Mouse (Mus musculus) gastrocnemius, postnatal 36 days (tissue): Measurements from ENCODE around the gene Efnb3. TPM values are rescaled to one million over a fixed set of nuclear protein-coding genes. Genes with fewer than 3 reads are reported as not detected.
"Not testable (repeated sequence)": the region's sequence is repeated elsewhere in the genome, so short reads cannot be mapped to it uniquely, and the experiment has no call there.

Experiments used
- DNase-seq, 2 experiments: peaks; one replicate each; pipeline ENCODE4 v3.0.0; 2022
- intact Hi-C: fragments of 180-260 bp; cut with DNase I; formaldehyde crosslinking; loops from one replicate; pipeline ENCODE4 v1.15.1; 2025
- total RNA-seq, 2 experiments: library from RNA; stranded (reverse); gene quantifications; 2 replicates each; pipeline ENCODE4 v1.2.3; 2021

The Efnb3 gene
- total RNA-seq, 2 experiments from 2014 or later, result 0.23 to 0.62 TPM

DNA sequence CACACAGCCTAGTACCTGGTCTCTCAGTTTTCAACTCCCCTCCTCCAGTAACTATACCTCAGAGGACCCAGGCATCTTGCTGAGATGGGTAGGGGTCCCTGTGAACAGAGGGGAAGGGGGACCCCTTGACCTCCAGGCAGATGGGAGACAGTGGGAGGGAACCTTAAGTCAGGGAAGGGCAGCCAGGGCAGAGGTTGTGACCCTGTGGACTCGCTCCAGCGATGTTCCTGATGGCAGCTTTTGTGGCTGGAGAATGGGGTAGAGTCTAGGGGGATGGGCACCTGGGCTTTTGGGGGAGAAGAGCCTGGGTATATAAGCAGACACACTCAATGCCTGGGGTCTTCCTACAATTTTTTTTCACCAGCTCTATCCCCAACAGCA is 6.7 kb downstream of the Efnb3 start:
- intact Hi-C loops, result no loop called here
- no peak for DNase-seq

DNA sequence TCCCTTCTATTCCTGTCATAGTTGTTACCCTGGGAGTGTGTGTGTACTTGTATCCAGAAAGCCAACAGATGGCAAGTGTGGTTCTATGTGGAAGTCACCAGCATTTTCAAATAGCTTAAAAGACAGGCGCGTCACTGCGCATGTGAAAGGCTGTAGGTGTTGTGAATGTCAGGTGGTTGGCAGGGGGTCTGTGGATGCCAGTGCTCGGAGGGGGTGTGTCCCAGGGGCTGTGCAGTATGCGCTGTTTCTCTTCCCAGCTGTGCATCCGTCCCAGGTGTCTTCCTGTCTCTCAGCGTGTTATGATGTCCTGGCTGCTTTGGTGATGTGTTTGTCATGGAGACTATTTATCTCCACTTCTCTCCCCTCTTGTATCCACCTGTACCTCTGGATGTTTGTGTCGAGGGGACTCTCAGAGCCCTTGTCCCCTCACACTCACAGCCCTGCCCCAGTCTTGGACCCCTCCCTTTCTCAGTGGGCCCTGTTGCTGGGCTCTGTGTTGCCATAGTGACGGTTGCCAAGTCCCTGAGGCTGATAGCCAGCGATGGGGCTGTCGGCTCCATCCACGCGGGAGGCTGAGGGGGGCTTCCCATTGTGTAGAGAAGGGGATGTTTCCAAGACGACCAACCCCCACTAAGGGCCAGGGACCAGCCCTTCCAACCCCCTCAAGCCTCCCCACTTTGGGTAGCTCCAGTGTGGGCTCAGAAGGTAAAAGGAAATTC is 7.2 kb downstream of the Efnb3 start:
- DNase-seq, result no peak

DNA sequence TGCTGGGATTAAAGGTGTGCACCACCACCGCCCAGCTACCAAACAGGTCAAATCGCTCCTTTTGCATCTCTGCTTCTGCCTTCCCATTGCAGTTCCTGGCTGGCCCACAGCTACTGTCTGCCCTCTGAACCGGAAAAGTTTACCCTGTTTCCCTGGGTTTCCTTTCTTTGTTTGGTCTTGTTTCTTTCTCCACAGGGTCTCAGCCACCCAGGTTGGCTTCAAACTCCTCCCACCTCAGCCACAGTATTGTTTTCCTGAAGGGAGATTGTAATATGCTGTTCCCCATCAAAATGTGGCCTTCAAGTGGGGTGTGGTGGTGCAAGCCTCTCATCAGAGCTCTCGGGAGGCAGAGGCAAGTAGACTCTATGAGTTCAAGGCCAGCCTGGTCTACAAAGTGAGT is 8.7 kb downstream of the Efnb3 start:
- intact Hi-C loops, result no loop called here
- DNase-seq, result no peak

More for the DNA sequence above, 7.2 kb downstream of the Efnb3 start:
- intact Hi-C loops, result no loop called here

DNA sequence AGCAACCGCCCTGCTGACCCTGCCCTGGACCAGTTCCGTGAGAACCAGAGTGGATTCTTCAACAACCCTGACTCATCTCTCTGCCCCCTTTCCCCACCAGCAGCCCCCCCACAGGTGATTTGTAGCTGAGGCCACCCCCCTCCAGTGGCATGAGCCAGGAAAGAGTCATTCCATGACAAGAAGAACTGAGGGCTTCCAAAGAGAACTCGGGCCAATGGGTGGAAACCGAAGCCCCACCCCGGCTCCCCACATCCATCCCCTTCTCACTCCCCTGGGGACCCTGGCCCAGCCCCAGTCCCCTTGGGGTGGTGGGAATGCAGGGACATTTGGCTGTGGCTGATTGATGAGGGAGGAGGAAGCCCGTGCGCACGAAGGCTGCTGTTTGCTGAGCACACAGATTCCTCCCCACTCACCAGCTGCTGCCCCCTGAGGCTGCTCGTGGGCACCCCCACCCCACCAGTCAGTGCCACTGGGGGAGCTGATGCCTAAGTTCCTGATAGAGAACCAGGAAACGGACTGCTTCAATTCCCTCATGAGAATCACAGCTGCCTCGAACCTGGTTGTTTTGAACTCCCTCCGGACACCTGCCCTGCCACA is 10.8 kb downstream of the Efnb3 start, which contains the start of gene Dnah2:
TSS of gene Dnah2 (minus strand) at position 51 of the 597 bp plus-strand sequence.
- no peak for DNase-seq
- intact Hi-C loops, result no loop called here

DNA sequence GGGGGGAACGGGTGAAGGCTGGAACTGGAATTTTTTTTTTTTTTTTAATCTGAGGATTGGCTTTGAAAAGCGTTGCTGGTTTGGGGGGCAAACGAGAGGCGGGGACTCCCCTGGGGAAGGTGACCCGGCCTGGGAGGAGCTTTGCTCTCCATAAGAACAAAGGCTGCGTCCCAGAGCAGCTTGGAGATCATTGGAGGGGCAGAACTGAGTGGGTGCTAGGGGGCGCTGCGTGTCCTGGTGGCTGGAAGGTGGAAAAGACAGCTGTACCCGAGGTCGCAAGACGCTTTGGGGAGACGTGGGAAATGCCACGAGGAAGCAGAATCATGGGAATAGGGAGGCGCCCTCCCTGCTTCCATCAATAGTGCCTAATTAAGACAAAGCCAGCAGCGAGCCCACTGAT is 12.9 kb downstream of the Efnb3 start:
- DNase-seq, result no peak
- intact Hi-C loops, result loop anchor here (1.0 to 2.0 kb wide), 2 partner anchors 28 to 66 kb away; no protein-coding TSS in a partner anchor

DNA sequence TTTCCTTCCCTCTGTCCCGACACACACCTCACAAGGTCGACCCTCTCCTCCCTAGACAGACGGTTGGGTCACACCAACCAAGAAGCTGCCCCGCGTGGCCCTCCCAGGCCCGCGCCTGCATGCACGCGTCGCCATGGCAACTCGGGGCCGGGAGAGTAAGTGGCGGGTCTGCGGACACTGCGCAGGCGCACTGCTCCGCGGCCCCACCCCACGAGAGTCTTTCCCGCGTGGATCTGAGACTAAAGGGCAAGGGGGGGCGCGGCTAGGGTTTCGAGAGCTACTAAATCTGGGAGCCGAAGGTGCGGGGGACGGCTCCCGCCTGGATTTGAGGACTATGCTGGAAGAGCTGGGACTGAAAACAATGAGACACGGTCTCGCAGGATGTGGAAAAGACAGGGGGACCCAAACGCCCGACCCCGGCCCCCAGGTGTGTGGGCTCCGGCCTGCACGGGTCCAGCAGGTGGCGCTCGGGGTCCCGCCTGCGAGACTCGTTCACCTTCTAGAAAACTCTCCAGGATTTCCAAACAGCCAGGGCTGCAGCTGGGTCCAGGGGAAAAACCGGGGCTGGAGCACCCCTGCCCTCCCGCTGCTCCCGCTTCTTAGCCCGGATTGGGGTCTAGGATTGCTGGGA is 13.5 kb downstream of the Efnb3 start:
- intact Hi-C loops, result loop anchor here (1.0 to 2.0 kb wide), 2 partner anchors 29 to 66 kb away; no protein-coding TSS in a partner anchor
- DNase-seq, result peak; percentile 53 to 59

DNA sequence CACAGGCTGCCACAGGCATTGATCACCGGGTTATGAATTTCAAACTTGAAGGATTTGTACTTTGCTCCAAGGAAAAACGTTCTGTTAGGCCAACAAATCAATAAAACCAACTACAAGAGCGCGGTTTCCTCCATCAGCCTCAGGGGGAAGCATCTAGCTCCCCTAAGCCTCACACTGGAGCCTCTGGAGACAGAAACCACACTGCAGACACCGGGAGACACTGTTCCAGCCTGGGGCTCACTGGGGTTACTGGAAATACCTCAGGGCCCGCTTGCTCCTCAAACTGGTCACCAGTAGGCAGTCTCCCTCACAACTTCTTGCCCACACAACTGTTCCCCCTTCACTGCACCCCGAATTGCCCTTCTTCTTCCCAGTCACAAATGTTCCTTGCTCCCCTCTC is 14.0 kb downstream of the Efnb3 start:
- DNase-seq, result no peak
- intact Hi-C loops, result loop anchor here (2.0 kb wide), 1 partner anchor 67 kb away; no protein-coding TSS in a partner anchor

DNA sequence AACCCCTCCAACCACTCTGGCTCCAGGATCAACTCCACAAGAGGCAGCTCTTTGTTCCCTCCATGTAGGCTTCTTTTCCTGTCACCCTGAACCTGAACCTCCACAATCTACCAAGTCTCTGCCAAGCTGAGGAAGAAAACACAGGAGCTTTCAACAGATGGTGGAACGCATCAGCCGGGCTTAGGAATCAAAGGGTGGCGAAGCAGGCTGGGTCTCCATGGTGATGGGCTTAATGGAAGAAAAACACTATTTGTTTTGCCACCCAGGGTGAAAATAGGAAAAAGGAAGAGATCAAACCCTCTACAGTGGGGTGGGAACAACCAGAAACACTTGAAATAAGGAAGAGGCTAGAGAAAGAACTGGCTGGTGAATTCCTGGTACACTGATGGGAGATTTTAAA is 16.4 kb downstream of the Efnb3 start:
- DNase-seq, result no peak
- intact Hi-C loops, result no loop called here

DNA sequence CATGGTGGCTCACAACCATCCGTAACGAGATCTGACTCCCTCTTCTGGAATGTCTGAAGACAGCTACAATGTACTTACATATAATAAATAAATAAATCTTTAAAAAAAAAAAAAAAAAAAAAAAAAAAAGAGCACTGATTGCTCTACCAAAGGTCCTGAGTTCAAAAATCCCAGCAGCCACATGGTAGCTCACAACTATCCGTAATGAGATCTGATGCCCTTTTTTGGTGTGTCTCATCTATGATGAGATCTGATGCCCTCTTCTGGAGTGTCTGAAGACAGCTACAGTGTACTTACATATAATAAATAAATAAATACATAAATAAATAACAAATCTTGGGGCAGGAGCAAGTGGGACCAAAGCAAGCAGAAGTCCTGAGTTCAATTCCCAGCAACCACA is 18.3 kb downstream of the Efnb3 start:
- DNase-seq, intact Hi-C loops: not testable (repeated sequence)

DNA sequence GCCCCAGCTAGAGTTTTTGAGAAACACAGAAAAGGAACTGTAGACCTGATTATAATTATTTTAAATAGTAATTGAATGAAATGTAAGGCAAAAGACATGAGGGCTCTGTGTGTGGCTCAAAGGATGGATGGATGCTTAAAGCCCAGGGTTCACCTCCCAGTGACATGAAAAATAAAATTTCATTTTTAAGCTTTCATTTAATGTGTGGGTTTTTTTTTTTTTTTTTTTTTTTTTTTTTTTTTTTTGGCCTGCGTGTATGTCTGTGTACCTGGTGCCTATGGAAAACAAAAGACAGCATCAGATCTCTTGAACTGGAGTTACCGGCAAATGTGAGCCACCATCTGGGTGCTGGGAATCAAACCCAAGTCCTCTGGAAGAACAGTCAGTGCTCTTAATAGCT is 19.3 kb downstream of the Efnb3 start:
- no peak for DNase-seq
- intact Hi-C loops, result no loop called here

DNA sequence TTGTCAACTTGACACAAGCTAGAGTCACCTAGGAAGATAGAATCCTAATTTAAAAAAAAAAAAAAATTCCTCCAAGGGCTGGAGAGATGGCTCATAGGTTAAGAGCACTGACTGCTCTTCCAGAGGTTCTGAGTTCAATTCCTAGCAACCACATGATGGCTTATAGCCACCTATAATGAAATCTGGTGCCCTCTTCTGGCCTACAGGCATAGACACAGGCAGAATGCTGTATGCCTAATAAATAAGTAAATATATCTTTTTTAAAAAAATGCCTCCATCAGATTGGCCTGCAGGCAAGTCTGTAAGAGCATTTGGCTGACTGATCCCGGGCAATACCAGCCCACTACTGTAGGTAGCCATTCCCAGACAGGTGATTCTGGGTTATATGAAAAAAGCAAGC is 25.0 kb downstream of the Efnb3 start:
- intact Hi-C loops, result no loop called here
- DNase-seq, result no peak

DNA sequence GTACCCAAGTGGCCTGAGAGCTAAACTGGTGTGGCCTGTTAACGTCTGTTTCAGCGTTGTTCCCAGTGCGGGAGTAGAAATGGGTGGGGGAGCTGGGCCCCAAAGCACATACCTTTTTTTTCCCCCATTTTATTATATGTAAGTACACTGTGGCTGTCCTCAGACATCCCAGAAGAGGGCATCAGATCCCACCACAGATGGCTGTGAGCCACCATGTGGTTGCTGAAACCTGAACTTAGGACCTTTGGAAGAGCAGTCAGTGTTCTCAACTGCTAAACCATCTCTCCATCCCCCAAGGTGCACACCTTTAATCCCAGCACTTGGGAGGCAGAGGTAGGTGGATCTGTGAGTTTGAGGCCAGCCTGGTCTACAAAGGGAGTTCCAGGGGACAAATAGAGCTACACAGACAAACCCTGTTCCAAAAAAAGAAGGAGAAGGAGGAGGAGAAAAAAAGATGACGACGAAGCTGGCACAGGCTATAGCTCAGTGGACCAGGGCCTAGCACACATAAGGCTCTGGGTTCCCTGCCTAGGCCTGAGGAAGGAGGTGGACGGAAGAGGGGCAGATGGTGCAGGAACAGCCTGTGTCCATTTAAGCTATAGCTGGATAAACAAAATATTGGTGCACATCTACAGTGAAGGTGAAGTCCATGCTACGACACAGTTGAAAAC is 27.4 kb downstream of the Efnb3 start:
- no peak for DNase-seq
- intact Hi-C loops, result no loop called here

DNA sequence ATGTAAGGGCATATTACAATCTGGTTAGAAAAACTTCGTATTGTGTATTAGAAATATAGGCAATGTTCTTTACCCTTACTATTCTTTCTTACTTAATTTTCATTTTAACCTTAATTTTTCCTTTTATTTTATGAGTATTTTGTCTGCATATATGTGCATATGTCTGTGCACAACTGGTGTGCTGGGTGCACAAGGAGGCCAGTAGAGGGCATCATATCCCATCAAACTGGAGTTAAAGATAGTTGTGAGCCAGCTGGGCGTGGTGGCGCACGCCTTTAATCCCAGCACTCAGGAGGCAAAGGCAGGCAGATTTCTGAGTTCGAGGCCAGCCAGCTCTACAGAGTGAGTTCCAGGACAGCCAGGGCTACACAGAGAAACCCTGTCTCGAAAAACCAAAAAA is 29.2 kb downstream of the Efnb3 start:
- intact Hi-C loops, DNase-seq: not testable (repeated sequence)

DNA sequence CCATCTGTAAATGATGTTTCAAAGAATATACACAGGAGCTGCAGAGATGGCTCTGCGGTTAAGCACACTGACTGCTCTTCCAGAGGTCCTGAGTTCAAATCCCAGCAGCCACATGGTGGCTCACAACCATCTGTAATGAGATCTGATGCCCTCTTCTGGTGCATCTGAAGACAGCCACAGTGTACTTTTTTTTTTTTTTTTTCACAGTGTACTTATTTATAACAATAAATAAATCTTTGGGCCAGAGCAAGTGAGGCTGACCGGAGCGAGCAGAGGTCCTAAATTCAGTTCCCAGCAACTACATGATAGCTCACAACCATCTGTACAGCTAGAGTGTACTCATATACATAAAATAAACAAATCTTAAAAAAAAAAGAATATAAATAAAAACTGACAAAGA is 29.7 kb downstream of the Efnb3 start:
- intact Hi-C loops, DNase-seq: not testable (repeated sequence)

DNA sequence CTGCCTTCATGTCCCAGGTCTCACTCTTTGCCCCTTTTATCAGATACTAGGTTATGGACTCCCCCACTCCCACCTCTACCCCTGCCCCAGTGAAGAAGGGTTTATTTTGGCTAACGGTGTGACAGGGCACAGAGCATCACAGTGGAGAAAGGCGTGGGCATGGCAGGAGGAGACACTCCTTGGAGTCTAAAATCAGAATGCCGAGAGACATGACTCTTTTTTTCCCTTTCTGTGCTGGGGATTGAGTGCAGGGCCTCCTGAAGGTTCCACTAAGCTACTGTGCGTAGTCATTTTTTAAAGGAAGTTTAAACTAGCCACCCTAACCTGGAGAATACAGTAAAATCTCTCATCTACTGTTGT is 32.0 kb downstream of the Efnb3 start:
- no peak for DNase-seq
- intact Hi-C loops, result no loop called here

DNA sequence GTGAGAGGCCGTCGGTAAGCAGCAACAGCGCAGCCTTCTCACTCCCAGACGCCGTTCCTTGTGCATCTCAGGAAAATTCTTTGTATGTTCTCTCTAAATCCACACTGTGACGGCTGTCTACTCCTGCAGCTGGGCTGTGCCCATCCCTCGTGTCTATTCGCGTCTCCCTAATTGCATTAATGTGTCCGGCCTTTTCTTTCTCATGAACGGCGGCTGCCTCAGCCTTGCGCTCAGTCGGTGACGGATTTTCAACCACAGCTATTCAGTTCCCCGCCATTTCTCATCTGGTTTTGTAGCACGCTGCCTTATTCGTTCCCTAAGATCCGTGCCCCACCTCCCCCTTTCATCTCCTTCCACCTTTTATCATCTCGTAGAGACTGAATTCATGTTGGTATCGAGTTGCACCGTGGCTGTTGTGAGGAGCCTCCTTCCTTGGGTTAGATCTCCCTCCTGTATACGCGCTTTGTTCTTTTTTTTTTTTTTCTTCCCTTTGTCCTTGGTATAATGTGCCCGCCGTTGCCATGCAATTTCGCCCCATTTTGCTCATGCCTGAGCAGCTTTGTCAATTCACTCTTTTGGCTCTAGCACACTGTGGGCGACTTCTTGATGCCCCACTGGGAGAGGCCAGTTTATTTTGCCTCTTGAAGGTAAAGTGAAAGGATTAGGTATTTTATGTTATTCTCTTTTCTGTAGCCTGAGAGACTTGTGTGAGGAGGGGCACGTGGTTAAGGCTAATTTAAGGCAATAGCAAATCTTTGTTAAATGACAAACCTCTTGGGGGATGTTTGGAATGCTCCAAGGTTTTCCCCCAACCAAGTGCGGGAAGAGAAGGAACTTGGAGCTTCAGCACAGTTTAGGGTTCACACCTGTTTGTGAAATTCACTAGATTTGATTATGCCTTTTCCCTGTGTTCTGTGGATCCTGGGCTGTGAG is 32.6 kb downstream of the Efnb3 start:
- no peak for DNase-seq
- intact Hi-C loops, result no loop called here

DNA sequence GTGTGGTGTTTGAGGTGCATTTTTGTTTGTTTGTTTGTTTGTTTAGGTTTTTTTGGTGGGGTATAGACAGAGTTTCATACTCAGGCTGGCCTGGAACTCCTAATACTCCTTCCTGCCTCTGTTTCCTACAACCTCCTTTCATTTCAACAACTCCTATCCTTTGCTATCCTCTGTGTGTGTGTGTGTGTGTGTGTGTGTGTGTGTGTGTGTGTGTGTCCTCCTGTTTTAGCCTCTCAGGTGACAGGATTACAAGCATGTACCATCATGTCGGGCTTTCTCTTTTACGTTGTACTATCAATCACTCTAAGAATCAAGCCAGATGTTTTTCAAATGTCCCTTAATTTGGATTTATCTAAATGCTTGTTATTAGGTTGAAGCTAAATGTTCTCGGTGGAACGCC is 33.4 kb downstream of the Efnb3 start:
- no peak for DNase-seq
- intact Hi-C loops, result no loop called here

DNA sequence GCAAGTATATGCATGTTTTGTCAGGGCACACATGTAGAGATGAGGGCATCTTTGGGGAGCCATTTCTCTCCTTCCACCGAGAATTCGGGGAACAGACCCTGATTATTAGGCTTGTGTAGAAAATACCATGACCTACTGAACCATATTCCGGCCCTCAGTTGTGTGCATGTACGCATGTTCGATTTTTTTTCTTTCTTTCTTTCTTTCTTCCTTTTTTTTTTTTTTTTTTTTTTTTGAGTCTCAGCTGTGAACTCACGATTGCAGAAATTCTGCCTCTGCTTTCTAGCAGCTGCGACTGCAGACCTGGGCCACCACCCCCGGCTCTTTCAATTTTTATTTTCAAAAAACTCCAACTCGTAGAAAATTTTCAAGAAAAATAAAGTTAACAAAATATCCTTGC is 34.3 kb downstream of the Efnb3 start:
- DNase-seq, result no peak
- intact Hi-C loops, result no loop called here

DNA sequence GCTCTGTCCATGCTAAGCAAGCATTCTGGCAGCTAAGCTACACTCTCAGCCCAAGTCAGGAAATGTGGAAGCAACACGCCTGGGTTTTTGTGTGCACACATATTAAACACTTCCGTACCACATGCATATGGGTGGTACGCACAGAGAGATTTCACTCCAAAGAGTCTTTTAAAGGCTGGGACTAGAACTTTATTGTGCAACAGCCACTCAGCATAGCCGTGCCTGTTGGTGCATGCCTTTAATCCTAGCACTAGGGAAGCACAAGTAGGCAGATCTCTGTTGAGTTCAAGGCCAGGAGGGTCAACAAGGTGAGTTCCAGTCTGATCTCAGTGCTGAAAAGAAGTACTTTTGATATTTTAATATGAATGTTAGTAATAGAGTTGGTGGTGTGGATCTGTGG is 36.4 kb downstream of the Efnb3 start:
- intact Hi-C loops, result no loop called here
- DNase-seq, result no peak

DNA sequence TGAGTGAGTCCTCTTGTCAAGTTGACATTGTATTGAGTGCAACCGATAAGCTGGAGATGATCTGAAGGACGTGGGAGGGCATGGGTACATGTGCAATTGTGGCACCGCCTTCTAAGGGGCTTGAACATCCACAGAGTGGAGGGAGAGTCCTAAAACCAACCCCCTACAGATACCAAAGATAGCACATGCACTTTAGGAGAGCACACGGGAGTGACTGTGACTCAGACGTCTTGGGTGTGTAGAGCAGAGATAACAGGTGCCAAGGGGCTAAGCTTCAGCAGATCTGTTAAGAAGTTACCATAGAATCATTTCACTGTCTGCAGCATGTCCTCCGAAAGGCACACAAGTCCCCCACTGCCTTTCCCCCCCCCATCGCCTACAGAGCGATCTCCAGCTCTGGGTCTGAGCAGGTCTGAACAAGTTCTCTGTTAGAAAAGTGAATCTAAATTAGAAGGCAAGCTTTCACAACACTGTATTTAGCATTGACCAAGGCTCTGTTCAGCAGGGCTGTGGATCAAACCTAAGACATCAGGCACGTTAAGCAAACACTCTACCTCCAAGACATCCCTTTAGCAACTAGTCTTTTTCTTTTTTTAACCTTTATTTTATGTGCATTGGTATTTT is 38.4 kb downstream of the Efnb3 start:
- DNase-seq, result no peak
- intact Hi-C loops, result no loop called here
